Mouse (Mus musculus) embryonic facial prominence, embryonic 14.5 days (tissue): ENCODE data around the gene Snrpd2. TPM values are rescaled to one million over a fixed set of nuclear protein-coding genes. Genes with fewer than 3 reads are reported as not detected.
"Not testable (repeated sequence)": the region's sequence is repeated elsewhere in the genome, so short reads cannot be mapped to it uniquely, and the experiment has no call there.

ENCODE experiments used
- ATAC-seq: fragments of 200-750 bp; cut with Nextera tagmentation; 2 replicates; pipeline ENCODE4 v1.8.0; 2017; ENCODE audit warnings: low read depth, moderate number of reproducible peaks, moderate TSS enrichment
- DNase-seq: peaks from one replicate; pipeline ENCODE4 v3.0.0-alpha.2; 2015; ENCODE audit warnings: low spot score
- H3K27ac ChIP-seq: fragments of 300-500 bp; sonication (generic); replicated peaks from 2 replicates; pipeline ENCODE4 v1.5.1; 2014; ENCODE audit warnings: low read depth, mild to moderate bottlenecking, low read length, moderate library complexity
- H3K27me3 ChIP-seq: fragments of 300-500 bp; sonication (generic); replicated peaks from 2 replicates; pipeline ENCODE4 v1.6.1; 2014; ENCODE audit warnings: low read length; ENCODE audit not compliant: control insufficient read depth, insufficient read depth
- H3K36me3 ChIP-seq: fragments of 300-500 bp; sonication (generic); 2 replicates; pipeline ENCODE4 v1.6.1; 2014; ENCODE audit warnings: low read length, mixed read lengths; ENCODE audit not compliant: control insufficient read depth, insufficient read depth
- H3K4me1 ChIP-seq: fragments of 300-500 bp; sonication (generic); 2 replicates; pipeline ENCODE4 v1.6.1; 2014; ENCODE audit warnings: antibody characterized with exemption, low read length; ENCODE audit not compliant: control insufficient read depth, insufficient read depth
- H3K4me2 ChIP-seq: fragments of 300-500 bp; sonication (generic); 2 replicates; pipeline ENCODE4 v1.6.1; 2014; ENCODE audit warnings: low read depth, mild to moderate bottlenecking, low read length, moderate library complexity, mixed read lengths
- H3K4me3 ChIP-seq: fragments of 300-500 bp; sonication (generic); 2 replicates; pipeline ENCODE4 v1.5.1; 2014; ENCODE audit warnings: low read depth, mild to moderate bottlenecking, low read length
- H3K9ac ChIP-seq: fragments of 300-500 bp; sonication (generic); 2 replicates; pipeline ENCODE4 v1.6.1; 2014; ENCODE audit warnings: low read depth, mild to moderate bottlenecking, low read length, moderate library complexity, mixed read lengths
- H3K9me3 ChIP-seq: fragments of 300-500 bp; sonication (generic); 2 replicates; pipeline ENCODE4 v1.6.1; 2016; ENCODE audit warnings: low read length; ENCODE audit not compliant: control insufficient read depth
- WGBS: fragments of 180-500 bp; shearing (Covaris S2); extraction: QIAGEN DNeasy Blood & Tissue Kit; methylation state at CpG from one replicate; pipeline ENCODE4 v1.1.7; 2014; 5-methylcytosine and 5-hydroxymethylcytosine counted together
- polyA plus RNA-seq: library from polyadenylated mRNA; unstranded; fragments of >200 nt; fragmentation: Nextera tagmentation; extraction: Ambion mirVana; gene quantifications from 2 replicates; pipeline ENCODE4 v1.2.1, GENCODE M21; 2014

Gene Snrpd2
- polyA plus RNA-seq, 1 experiment from 2014 or later: 130 TPM

DNA sequence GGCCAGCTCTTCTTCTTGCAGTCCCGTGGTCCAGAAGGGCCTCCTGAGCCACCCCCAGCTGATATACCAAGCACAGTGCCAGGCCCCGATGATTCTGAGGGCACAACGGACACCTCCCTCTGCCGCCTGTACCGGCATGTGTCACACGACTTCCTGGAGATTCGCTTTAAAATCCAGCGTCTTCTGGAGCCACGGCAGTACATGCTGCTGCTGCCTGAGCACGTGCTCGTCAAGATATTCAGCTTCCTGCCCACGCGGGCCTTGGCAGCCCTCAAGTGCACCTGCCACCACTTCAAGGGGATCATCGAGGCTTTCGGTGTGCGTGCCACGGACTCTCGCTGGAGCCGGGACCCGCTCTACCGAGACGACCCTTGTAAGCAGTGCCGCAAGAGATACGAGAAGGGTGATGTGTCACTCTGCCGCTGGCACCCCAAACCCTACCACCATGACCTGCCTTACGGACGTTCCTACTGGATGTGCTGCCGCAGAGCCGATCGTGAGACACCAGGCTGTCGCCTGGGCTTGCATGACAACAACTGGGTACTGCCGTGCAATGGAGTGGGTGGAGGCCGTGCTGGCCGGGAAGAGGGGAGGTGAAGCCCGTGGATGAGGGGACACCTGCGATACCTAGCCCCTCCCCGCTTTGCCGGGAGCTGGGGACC lies 12.7 kb upstream of the Snrpd2 start:
- H3K36me3 ChIP-seq: peaks cover 68% of the 10 kb centered on the region
- H3K27me3 ChIP-seq: no peaks in the 10 kb centered on the region
- H3K4me2 ChIP-seq: no peak overlapping the region
- DNase-seq: no peak
- WGBS: 93% methylated on average over 38 of the region's 38 CpGs
- ATAC-seq: no peak
- no peak overlapping the region for H3K9ac ChIP-seq
- no peaks in the 10 kb centered on the region for H3K9me3 ChIP-seq
- H3K4me3 ChIP-seq: no peak overlapping the region
- H3K4me1 ChIP-seq: peaks cover 3% of the 10 kb centered on the region; the same call in 1 of the 2 replicates
- H3K27ac ChIP-seq: no peak overlapping the region

DNA sequence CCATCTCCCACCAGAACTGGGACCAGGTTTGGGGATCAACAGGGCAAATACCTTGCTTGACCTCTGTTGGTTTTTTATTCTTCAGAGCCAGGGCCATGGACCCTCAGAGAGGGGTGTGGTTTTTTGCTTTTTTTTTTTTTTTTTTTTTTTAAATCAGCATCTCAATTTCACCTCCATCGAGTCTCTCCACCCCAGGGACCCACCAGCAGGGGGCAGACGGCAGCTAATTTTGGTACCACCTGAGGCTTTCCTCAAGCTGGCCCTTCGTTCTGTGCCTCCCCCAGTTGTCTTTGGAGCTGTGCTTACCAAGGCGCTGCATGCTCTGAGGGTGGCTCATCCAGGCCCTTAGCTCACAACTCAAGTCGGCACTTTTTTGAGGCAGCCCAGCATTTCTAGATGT lies 12.1 kb upstream of the Snrpd2 start:
- Histone ChIP-seq H3K4me2 (no peak overlapping the region), H3K9me3 (no peaks in the 10 kb centered on the region), H3K27me3 (no peaks in the 10 kb centered on the region), H3K36me3 (peaks cover 68% of the 10 kb centered on the region), H3K9ac (no peak overlapping the region), H3K4me3 (no peak overlapping the region), H3K27ac (no peak overlapping the region), H3K4me1 (no peaks in the 10 kb centered on the region)
- ATAC-seq (no peak), DNase-seq (no peak)
- WGBS: 45% methylated on average over 5 of the region's 5 CpGs

DNA sequence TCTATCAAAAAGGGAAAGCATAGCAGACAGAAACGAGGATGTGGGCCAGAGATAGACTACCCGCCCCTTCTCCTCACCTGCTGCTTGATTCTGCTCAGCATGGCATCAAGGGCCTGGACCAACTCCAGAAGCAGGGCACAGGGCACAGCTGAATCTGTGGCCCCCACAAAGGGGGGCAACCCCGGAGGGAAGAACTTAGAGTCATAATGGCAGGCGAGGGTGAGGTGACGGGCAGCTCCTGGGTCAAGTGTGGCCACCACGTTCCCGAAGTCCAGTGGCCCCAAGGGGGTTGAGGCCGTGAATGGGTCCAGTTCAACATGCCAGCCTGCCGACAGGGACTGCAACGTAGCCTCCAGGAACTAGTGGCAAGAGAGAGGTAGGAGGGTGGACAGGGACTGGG lies 2.7 kb upstream of the Snrpd2 start:
- WGBS: 83% methylated on average over 10 of the region's 10 CpGs
- H3K4me3 ChIP-seq: no peak overlapping the region
- ATAC-seq: no peak

DNA sequence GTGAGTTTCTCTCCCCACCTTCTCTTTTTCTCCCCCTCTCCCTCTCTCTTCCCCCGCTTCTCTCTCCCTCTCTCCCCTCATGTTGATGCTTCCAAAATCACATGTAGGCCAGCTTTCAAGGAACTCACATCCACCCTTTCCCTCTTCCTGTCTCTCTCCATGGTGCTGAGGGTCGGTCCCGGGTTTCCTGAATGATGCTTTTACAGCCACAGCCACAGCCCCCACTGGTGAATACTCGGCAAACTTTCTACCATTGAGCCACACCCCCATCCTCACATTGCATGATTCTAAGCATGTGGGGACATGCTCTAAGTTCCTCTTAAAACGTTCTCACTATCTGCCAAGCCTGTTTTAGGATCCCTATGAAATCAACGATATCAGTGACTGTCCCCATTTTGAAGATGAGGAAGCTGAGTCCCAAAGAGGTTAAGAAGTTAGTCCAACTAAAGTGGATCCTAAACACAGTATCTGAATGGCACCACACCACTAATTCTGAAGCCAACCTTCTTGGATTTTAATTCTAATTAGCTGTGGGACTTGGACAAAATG lies 2.0 kb upstream of the Snrpd2 start:
- Histone ChIP-seq H3K4me3 (peak overlapping the region; percentile 55; the same call in 1 of the 2 replicates), H3K27ac (no peak overlapping the region), H3K4me2 (no peak overlapping the region), H3K4me1 (peaks cover 13% of the 10 kb centered on the region), H3K9ac (no peak overlapping the region), H3K9me3 (no peaks in the 10 kb centered on the region), H3K27me3 (no peaks in the 10 kb centered on the region), H3K36me3 (peaks cover 12% of the 10 kb centered on the region)
- ATAC-seq: no peak
- no peak for DNase-seq
- WGBS: 38% methylated on average over 6 of the region's 6 CpGs

More for the DNA sequence above, 2.7 kb upstream of the Snrpd2 start:
- H3K9ac ChIP-seq: no peak overlapping the region
- DNase-seq: no peak
- H3K9me3 ChIP-seq: no peaks in the 10 kb centered on the region
- H3K36me3 ChIP-seq: peaks cover 6% of the 10 kb centered on the region
- peaks cover 13% of the 10 kb centered on the region for H3K4me1 ChIP-seq
- no peak overlapping the region for H3K27ac ChIP-seq
- no peak overlapping the region for H3K4me2 ChIP-seq
- no peaks in the 10 kb centered on the region for H3K27me3 ChIP-seq

DNA sequence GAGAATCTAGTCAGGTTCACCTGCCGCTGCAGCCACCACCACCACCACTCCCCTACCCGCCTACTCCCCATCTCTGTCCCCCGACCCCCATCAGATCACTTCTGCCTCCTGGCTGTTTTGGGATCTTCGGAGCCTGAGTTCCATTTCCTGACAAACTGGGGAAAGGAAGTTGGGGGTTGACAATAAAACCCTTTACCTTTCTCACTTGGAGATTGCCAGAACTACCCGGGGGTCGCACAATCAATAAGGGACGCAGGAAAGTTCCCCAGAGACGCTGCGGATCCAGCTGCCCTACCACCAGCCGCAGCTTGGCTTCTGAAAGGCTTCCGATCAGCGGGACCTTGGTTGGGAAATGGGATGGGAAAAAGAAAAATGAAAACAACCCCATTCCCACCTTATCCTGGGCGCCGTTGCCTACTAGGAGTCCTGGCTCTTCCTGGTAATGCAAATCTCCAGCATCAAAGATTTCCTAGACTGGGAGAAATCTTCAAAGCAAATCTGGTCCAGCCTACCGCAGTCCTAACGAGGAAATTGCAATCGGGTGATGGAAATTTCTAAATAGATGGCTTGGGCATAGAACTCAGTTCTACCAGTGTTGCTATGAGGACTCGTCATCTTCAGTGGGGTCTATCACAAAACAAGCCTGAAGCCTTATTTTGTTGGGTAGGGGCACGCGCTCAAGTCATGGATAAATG lies 1.2 kb upstream of the Snrpd2 start:
- Histone ChIP-seq H3K4me3 (peak overlapping the region; percentile 55), H3K4me2 (peak overlapping the region; percentile 86), H3K9me3 (no peaks in the 10 kb centered on the region), H3K36me3 (peaks cover 19% of the 10 kb centered on the region), H3K9ac (peak overlapping the region; percentile 64), H3K4me1 (peaks cover 13% of the 10 kb centered on the region), H3K27ac (peak overlapping the region; percentile 63), H3K27me3 (no peaks in the 10 kb centered on the region)
- ATAC-seq (no peak), DNase-seq (no peak)
- WGBS: 11% methylated on average over 20 of the region's 20 CpGs

DNA sequence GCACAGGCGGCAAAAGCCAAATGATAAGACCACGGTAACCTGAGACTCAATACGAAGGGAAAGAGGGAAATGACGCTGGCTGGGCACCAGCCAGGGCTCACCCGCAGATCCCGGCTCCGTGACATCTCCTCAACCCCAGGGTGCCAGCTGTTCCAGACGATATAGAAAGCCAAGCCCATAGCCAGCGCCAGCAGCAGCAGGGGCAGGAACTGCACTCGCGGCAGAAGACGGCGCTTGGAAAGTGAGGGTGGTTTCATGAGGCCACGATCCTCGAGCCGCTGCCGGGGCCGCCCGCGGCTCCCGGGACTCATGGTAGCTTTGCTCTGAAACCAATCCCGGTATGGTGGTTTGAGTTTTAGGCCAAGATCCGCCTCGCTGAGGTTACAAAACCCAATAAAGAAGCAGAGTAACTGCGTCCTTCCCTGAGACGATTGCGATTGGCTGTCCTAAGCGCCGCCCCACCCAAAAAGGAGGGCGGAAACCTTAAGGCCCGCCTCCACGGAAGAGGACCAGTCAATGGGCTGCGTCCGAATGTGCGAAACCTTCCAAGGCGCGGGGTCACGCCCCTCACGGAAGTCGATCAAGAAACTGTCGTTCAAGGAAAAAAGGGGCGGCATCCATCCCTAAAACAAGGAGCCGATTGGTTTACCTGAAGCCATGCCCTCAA lies 514 bp upstream of the Snrpd2 start, which contains the start of gene Qpctl:
TSS of gene Qpctl (minus strand) at position 417 of the 667 bp plus-strand sequence.
- no peaks in the 10 kb centered on the region for H3K27me3 ChIP-seq
- DNase-seq: peak; percentile 100
- ATAC-seq: peak; percentile 98
- H3K4me1 ChIP-seq: peaks cover 13% of the 10 kb centered on the region
- H3K9ac ChIP-seq: peak within 1 kb of the TSS; percentile 67
- H3K4me3 ChIP-seq: peak within 1 kb of the TSS; percentile 55
- H3K9me3 ChIP-seq: no peaks in the 10 kb centered on the region
- H3K4me2 ChIP-seq: peak within 1 kb of the TSS; percentile 86
- H3K36me3 ChIP-seq: peaks cover 26% of the 10 kb centered on the region
- peak within 1 kb of the TSS; percentile 63 for H3K27ac ChIP-seq
- under 1% methylated on average over 43 of the region's 43 CpGs for WGBS

DNA sequence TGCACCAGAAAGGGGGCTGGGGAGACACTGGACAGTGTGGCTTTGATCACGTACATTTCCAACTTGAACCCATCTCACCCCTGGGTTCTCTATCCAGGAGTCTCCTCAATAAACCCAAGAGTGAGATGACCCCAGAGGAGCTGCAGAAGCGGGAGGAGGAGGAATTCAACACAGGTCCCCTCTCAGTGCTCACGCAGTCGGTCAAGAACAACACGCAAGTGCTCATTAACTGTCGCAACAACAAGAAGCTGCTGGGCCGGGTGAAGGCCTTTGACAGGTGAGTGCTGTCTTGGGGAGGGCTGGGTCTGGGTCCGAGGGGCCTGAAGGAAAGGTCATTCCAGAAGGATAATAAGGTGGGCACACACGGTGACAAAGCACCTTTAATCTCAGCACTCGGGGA lies 1.6 kb downstream of the Snrpd2 start:
- H3K36me3 ChIP-seq: peaks cover 40% of the 10 kb centered on the region
- WGBS: 90% methylated on average over 10 of the region's 10 CpGs
- DNase-seq, H3K27me3 ChIP-seq, H3K4me2 ChIP-seq, H3K9me3 ChIP-seq, ATAC-seq, H3K27ac ChIP-seq, H3K4me3 ChIP-seq: not testable (repeated sequence)
- peaks cover 13% of the 10 kb centered on the region for H3K4me1 ChIP-seq
- 0 out of 2 replicates have a peak overlapping the region, but pooled peaks have one; percentile 67 for H3K9ac ChIP-seq

DNA sequence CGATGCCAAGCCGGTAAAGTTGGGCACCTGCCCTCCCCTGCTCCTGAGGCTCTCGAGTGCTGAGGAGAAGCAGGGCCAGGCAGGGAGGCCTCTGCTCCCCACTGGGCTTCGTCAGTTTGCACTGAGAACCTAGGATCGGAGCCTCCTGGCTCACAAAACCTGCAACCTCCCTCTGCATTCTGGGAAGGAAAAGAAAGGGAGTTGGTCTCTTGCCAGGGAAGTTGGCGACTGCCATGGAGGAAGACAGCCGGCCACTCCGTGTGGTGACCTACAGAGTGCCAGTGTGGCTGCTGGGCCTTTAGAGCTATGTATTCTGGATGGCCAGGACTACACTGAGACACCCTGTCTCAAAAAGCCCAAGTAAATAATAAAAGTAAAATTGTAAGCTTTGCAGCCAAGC lies 5.3 kb downstream of the Snrpd2 start:
- peaks cover 7% of the 10 kb centered on the region for H3K4me1 ChIP-seq
- ATAC-seq: no peak
- 83% methylated on average over 8 of the region's 8 CpGs for WGBS
- peaks cover 40% of the 10 kb centered on the region for H3K36me3 ChIP-seq
- no peak overlapping the region for H3K27ac ChIP-seq
- H3K9me3 ChIP-seq: no peaks in the 10 kb centered on the region
- H3K4me3 ChIP-seq: no peak overlapping the region
- peaks cover 9% of the 10 kb centered on the region for H3K27me3 ChIP-seq
- no peak overlapping the region for H3K4me2 ChIP-seq
- H3K9ac ChIP-seq: no peak overlapping the region
- DNase-seq: no peak
